Mouse (Mus musculus): ENCODE results near the gene Gm45716.

Gm45716 gene

DNA sequence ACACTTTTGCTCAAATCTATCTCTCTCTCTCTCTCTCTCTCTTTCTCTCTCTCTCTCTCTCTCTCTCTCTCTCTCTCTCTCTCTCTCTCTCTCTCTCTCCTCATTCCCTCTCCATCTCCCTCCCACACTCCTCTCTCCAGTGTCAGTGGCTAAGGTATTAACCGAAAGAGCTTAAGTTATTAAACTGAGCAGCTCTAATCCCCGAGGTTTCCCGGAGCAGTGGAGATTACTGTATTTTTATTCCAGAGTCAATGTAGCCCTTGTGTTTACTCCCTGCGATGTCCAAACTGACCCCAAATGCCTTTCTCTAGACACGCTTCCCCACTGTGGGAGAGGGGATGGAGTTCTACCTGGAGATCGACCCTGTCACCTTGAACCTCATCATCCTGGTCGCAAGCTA lies at the start of gene Gm45716:
Gene Gm45716, plus strand, starts transcription at position 243 of the 400 bp plus-strand sequence.
- no peak for DNase-seq (ENCODE audit: low spot score)

DNA sequence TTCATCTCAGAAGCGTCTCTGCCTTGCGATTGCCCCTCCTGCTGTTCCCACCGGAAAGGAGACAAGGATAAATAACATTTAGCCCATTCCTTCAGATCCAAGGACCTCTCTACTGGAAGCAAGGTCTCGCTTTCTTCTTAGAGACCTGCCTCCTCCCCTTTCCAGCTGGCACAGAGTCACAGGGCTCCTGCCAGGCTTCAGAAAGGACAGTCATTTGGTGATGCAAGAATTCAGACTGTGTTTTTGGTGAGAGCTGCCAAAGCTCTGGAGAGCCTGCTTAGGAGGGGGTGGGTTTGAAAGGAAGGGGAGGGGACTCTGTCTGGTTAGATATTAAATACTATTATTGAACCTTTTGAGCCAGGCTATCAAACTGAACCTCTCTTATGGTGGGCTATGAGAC lies 45.1 kb upstream of the Gm45716 start:
- peak; percentile 49 for DNase-seq (ENCODE audit: low spot score)

DNA sequence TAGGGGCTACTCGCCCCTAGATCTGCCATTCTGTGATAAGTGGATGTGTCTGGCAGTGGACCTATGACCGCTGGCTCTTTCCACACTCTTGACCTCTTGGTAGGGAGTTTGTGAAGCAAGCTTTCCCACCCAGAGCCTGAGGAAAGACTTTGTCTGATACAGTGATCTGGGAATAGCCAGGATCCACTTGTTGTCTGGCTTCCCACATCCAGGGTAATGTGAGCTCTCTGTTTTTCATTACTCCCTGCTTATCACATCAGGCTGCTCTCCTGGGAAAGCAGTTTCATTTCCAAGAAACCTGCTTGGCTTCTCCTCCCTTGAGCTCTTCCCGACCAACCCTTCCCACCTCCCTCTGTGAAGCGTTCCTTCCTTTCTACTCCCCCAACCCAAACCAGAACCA lies 44.5 kb upstream of the Gm45716 start:
- DNase-seq (ENCODE audit: low spot score), result no peak

DNA sequence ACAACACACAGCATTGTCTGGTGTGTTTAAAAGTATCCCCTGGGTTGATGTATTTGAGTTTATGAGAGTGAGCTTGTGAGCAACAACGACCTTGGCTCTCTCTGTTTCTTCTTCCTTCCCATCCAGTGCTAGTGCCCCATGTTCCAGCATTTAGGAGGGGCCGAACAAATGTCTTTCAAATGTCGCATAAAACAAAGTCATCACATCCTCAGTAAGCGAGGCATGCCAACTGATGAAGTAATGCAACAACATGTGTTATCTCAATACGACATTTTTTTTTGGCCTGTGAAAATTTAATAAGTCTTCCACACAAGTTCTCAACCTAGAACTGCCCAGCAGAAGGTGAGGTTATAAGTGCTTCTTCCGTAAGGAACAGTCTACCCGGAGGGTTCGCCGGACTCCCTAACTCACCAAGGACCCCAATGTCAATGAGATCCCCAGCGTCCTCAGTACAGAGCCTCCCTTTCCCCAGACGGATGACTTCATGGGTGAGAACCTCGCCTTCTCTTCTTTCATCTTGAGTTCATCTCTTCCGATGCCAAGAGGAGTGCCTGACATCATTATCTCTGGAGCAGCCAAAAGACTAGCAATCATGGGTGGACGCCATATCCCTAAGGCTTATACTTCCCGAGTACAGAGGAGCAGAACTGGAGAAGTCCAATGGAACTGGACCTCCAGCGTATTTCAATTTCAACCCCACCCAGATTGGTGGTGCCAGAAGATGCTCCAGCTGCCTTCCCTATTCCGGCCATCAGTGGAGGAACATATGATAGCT lies 41.2 kb upstream of the Gm45716 start:
- DNase-seq (ENCODE audit: low spot score), result no peak

DNA sequence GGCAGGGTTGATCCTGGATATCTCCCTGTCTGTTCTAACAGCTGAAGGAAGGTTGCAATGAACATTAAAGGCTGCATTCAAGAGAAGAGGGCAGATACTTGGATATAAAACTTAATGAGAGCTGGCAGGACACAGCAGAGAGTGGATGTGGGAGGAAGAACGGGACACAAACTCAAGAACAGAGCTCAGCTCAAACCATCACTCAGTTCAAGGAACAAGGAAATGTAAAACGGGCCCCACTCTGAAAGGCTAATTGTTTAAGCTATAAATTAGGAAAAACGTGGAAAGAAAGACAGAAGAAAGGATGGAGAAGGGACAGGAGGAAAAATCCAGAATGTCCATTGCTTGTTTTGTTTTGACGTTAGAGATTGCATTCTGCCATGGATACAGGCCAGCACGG lies 32.4 kb upstream of the Gm45716 start:
- DNase-seq (ENCODE audit: low spot score), result no peak

DNA sequence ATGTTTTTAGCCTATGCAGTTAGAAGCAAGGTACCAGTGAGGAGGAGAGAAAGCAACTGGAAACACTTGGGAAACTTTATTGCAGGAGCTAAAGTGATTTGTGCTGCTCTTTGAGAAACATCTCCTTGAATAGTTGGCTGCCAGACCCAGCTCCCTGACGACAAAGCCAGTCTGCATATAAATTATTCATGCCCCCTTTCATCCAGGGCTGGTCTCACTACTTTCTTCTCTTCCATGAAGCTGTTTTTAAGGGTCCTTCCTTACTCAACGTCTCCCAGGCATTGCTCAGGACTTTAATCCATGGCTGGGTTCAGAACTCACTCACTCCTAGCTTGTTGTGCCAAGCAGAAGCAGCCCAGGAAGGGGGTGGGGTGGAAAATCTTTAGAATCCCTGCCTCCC lies 32.0 kb upstream of the Gm45716 start:
- DNase-seq (ENCODE audit: low spot score), result no peak

DNA sequence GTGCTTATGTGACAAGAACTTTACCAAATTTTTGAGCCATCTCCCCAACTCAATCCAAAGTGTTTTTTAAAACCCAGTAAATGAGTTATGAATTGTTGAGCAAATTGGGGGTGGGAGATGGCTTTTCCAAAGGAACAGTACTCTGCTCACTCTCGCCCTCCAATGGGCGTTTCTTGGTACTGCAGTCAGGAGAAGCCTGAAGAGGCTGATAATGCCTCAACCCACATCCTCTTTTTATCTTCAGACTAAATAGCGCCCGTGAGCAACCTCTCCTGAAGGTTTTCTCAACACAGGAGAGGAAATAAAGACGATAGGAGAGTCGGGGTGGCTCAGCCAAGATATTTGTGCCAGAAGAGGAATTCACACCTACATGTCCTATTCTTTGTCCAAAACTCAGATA lies 19.7 kb upstream of the Gm45716 start:
- DNase-seq (ENCODE audit: low spot score), result peak; percentile 70

DNA sequence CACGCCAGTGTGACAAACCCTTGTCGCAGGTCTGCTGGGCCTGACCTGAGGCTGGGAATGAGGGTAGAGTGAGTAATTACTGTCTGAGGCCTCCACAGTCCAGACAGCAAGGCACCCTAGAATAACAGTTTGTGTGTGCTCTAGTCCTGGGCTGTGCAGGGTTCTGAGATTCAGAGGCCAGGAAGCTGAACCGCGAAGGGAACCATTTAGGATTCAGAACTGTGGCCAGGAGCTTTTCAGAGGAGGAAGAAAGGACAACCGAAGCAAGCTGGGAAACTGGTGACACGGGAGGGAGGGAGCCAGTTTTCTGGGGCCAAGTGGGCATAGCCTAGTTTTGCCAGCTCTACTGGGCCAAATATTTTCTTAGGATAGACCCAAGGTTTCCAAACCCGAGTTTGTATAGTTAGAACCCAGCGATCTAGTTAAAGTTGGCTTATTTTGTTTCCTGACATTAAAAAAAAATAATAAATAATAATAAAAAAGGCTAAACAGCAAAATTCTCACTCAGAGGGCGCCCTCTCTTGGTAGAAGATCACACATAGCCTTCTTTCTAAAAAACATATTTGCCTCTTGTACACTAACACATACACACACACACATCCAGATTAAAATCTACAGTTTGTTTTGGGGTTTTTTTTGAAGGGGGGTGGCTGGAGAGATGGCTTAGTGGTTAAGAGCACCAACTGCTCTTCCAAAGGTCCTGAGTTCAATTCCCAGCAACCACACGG lies 19.0 kb upstream of the Gm45716 start:
- peak; percentile 49 for DNase-seq (ENCODE audit: low spot score)

DNA sequence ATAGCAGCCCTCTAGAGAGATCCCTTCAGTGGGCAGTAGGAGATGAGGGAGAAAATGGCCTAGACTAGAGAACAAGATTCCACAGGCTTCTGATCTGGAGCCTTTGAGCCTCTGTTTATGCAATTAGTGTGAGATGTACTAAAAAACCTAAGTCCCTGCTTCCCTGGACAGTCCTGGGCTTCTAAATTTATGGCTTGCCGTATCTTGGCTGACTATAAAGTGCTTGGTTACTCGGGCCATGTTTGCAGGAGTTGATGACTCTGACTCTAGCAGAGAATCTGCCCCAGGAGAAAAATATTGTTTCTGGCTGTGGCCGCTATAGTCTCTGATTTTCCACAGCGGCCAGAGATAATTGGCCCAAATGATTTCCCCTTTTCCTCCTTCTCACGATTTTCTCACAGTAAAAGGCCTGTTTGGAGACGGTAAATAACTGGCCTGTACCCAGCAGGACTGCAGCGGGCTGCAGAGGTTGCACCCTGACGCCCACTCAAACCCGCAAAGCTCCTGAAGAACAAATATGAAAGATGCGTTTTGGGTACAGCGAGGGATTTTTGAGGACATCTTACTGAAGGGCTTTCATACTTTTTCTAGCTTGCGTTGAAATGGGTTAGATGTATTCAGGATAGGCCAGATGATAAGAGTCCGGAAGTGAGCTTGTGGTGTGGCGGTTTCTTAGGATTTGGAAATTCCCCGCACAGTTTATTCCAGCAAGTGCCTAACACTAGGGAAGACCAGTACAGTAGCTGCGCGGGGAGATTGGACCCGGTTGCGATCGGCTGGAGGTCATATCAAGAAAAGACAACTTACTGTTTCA lies 18.1 kb upstream of the Gm45716 start:
- peak; percentile 49 for DNase-seq (ENCODE audit: low spot score)

DNA sequence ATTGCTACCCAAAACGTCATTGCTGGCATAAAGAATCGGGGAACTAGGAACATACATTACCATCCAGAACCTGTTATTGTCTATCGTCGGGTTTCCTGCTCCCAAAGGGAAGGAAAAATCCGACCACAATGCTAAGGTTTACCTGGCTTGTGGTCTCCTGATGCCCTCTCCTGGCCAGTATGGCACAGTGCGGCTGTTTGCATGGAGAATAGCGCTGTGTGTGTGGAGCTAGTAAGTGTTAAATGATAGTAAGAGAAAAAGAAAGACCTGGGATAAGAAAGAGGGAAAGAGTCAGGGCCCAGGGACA lies 17.5 kb upstream of the Gm45716 start:
- DNase-seq (ENCODE audit: low spot score), result peak; percentile 69

DNA sequence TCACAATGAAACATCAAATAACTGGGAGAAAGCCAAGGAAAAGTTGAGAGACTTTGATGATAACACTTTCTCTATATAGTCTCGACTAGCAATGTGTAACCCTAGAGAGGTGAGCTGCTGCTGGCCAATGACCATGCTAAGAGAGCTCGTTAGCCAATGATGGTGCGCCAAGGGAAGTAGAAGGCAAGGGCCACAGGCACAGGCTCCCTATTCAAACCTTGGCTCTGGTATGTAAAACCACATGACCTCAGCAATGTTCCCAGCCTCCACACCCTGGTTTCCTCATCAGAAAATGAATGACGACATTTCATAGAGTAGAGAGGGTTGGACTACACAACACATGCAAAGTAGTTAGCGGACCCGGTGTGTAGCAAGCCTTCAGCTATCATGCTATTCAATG lies 15.2 kb upstream of the Gm45716 start:
- no peak for DNase-seq (ENCODE audit: low spot score)

DNA sequence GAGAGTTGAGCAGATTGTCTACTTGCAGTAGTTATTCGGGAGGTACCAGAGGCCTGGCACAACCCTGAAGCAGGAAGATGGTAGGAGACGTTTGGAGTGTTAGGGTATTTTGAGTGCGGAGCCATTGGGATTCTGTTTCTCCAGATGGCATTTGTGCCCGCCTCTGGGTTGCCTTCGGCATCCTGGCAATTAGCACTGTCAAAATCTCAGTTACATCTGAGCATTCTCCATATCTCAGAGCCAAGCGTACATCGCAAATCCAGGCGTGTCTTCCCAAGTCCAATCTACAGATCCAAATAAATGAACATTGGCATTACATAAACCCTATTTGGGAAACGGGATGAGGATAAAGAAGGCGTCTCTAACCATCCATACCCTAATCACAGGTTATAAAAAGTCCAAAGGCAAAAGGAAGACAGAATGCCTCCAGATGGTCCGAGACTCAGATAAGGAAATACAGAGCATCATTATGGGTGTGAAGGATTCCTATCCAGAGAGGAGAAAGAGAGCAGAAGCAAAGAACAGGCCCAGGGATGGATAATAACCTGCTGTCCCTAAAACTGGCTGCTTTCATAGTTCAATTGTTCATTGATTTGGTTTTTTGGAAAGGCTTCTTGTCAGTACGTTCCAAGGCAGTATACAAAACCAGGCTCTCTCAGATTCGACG lies 11.7 kb upstream of the Gm45716 start:
- DNase-seq (ENCODE audit: low spot score), result no peak

DNA sequence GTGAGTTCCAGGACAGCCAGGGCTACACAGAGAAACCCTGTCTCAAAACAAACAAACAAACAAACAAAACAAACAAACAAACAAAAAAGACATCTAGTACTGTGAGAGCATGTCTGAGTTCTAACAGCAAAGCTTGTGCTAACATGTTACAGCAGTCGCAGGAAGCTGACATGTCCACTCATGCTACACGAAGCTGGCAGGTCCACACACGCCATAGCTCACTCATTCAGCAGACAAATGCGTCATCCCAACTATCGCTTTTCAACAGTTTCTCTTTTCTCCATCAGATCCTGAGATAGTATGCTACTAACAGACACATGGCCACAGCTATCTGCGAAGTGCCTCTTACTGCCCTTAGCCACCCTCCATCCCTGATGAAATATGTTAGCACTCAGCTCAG lies 10.1 kb upstream of the Gm45716 start:
- no peak for DNase-seq (ENCODE audit: low spot score)

DNA sequence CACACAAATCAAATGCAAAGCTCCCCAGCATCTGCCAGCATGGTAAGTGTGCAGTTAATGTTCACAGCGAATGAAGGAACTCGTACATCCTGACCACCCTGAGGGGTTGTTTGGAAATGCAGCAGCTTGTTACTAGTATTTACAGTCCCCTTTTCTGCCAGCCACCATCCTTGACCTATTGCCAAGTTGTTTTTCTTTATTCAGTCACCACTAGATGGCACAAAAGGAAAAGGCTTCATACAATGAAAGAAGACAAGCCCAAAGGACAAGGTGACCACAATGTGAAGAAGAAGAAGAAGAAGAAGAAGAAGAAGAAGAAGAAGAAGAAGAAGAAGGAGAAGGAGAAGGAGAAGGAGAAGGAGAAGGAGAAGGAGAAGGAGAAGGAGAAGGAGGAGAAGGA lies 4.1 kb upstream of the Gm45716 start:
- no peak for DNase-seq (ENCODE audit: low spot score)

DNA sequence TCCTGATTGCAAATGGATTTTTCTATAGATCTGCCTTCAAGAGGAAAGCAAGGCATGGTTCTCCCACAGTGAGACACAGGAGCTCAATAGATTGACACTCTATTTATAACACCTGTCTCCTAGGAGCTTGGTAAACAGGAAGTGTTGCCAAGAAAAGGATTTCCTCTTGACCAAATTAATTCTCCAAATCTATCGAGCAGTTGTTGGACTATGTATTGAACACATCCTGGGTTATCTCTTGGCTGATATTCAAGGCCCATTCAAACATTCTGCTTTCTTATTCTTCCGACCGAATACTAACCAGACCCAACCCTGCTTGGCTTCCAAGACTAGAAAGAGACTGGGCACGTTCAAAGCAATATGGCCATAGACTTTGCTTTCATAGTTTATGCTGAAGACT lies 2.7 kb upstream of the Gm45716 start:
- no peak for DNase-seq (ENCODE audit: low spot score)

DNA sequence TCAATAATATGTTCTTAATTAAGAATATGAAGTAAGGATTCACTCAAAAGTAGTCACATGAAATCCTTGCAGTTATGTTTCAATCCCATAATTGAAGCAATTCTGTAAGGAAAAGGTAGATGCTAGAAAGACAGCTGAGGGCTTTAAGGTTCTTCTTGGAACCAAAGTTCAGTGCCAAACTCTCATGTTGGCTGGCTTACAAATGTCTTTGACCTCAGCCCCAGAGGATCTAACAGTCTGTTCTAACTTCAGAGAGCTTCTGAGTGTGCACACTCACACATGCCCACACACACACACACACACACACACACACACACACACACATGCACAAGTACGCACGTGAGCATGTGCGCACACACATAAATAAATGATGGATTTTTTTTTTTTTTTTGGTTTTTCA lies 2.7 kb downstream of the Gm45716 start:
- no peak for DNase-seq (ENCODE audit: low spot score)

DNA sequence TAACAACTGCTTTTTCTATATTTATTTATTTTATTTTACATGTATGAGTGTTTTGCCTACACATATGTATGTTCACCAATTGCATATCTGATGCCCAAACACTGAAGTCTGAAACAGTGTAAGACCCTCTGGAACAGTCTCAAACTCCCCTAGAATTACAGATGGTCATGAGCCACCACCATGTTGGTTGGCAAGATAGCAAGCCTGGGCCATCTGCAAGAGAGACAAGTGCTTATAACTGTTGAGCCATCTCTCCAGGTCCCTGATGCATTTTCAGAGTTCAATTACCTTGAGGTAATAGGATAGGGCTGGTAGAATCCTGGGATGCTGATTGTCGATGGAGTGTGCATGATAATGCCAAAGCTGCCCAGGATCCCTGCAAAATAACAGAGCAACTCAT lies 7.5 kb downstream of the Gm45716 start:
- DNase-seq (ENCODE audit: low spot score), result no peak

DNA sequence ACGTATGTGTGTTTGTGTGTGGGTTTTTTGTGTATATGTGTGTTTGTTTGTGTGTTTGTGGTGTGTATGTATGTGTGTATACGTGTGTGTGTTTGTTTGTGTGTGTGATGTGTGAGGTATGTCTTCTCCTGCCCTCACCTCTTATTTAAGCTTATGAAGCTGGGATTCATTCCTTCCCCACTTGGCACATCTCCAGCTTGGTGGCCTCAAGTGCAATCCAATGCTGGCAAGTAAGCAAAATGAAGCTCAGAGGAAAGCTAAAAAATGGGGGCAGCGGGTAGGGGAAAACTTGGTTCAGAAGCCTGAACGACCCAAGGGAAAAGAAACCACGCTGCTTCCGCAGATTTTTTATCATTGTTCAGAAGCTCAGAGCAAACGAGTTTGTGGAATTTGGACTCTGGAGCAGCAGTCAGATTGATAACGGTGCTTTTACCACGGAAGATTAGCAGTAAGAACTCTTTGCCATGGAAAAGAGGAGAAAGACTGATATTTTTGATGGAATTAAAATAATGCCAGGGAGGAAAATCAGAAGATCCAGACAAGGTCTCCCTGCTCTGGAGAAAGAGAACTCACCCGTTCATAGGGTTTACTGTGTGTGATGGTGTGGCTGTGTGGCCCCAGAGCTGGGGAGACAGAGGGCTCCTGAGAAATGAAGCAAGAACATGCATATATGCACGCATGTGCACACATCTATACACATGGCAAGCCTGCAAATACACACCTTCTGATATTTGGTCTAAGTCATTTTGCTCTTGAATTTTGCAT lies 8.5 kb downstream of the Gm45716 start:
- DNase-seq (ENCODE audit: low spot score), result no peak

DNA sequence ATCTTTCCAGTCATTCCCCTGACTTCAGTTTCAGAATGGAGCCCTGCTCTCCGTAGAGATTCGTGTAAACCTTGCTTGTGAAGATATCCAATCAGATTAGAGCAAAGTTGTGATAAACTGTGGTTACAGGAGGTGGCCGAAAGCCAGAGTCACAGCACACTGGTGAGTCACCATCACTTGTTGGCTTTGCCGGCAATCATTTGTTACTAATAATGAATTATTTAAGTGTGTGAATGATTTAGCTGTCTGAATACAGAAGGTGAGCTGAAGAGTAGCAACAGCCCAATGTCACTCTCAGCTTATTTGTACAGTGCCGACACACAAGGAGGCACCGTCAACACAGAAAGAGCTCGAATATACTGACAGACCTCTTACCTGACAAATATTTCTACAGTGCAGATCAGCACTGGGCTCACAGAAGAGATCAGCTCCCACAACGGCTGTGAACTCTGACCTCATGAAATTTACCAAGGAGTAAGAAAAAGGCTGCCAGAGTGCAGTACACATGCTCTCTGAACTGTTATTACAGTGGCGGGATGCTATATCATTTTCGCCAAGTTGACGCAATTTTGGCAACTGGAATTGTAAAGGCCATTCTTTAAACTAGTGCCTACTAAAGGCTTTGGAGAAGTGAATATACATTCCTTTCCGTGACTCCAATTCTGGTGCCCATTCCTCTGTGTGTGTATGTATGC lies 9.2 kb downstream of the Gm45716 start:
- no peak for DNase-seq (ENCODE audit: low spot score)

DNA sequence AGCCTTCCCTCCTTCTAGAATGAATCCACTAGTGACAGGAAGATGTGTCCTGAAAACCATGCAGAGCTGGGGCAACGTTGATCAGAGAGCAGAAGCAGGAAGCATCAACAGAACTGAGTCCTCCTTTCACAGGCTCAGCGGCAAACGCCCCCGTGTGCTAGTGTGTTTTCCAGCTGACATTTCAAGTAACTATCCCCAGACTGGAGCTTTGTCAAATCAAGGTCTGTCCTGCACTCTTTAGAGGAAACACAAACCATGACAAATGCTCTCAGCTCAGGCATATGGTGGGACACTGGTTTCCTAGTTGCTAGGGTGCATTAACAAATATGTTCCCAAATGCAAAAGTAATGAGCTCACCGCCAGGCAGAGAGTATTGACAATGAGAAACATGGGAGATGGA lies 10.6 kb downstream of the Gm45716 start:
- no peak for DNase-seq (ENCODE audit: low spot score)

DNA sequence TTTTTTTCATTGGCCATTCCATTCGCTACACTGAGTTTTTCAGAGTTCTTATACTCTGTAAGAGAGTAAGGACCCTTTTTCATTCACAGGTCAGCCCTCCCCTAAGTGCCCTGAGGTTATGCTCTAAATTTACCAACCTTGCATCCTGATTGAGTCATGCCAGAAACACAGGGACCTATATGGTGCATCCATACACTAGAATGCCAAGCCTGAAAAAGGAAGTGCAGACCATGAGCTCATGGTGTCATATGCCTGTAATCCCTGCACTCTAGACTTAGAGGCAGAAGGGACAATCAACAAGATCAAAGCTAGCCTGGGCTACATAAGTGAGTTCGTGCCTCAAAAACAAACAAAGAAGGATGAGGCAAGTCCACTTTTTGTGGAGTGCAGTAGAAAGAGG lies 13.3 kb downstream of the Gm45716 start:
- no peak for DNase-seq (ENCODE audit: low spot score)

All from testis, postnatal 10 days (tissue).